Mouse (Mus musculus): ENCODE data around the gene Ppm1a.

Gene Ppm1a

GRCm38 (mm10) chr12:72757086-72757485 lies at the start of gene Ppm1a:
TSS of gene Ppm1a (plus strand) at chr12:72757455.
- 26% methylated on average over 4 of the region's 4 CpGs for WGBS

DNA sequence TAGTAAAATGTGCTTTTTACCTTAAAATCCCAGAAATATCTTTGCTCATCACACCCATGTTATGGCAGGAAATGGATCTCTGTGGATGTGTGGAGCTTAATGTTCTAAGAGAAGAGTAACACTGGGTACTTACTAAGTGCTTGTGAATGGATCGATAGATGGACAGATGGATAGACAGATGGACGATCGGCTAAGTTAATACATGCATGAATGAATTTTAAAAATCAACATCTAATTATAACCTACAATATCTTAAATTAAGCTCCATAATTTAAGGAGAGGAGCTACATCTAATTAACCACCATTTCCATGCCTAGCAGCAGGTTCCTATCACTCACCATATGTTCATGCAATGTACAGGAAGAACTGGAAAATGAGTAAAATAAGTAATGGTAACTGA lies 47.3 kb upstream of the Ppm1a start:
- WGBS: 53% methylated on average over 3 of the region's 3 CpGs

DNA sequence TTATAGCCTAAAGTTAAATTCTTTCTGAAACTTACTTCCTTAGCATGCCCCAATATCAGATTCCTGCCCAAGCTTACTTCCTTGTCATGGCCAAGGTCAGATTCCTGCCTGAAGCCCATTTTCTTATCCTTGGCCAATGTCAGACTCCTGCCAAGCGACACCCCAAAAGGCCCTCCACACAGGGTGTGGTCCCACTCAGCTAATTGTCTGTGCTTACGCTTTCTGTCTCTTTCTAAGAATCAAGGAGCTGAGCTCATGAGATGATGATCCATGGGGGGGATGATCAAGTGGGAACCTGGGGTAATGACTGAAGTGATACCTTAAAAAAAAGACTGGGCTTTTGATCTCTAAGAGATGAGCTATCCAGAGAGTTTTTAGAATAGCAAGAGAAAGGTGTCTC lies 42.4 kb upstream of the Ppm1a start:
- 89% methylated on average over 2 of the region's 2 CpGs for WGBS

- 97% methylated on average over 9 of the region's 9 CpGs for WGBS
Observed at GRCm38 (mm10) chr12:72715846-72716245, 41.4 kb upstream of the Ppm1a start.

- WGBS: 64% methylated on average over 2 of the region's 2 CpGs
Observed at GRCm38 (mm10) chr12:72719046-72719445, 38.2 kb upstream of the Ppm1a start.

- WGBS: 69% methylated on average over 11 of the region's 11 CpGs
Observed at GRCm38 (mm10) chr12:72719452-72720087, 37.7 kb upstream of the Ppm1a start.

DNA sequence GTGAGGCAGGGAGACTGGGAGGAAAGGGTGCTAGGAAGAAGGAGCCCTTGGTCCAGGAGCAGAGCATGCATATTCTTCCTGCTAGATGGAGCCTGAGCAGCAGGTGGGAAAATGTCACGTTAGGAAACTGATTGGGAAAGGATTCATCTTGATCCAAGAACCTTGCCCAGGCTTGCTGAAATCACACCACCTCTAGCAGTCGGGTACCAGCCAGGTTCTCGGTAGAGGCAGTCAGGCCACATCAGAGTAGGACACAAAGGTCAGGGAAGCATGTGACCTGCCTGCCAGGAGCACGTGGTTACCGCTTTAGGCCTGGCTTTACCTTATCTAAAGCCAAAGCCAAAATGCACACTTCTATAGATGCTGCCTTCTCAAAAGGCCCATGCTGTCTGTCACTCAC lies 35.5 kb upstream of the Ppm1a start:
- 89% methylated on average over 5 of the region's 5 CpGs for WGBS

GRCm38 (mm10) chr12:72723965-72724364 lies 33.3 kb upstream of the Ppm1a start:
- 65% methylated on average over 3 of the region's 3 CpGs for WGBS

- 88% methylated on average over 8 of the region's 8 CpGs for WGBS
Observed at GRCm38 (mm10) chr12:72727021-72727420, 30.2 kb upstream of the Ppm1a start.

- 73% methylated on average over 5 of the region's 5 CpGs for WGBS
Observed at GRCm38 (mm10) chr12:72727611-72728010, 29.6 kb upstream of the Ppm1a start.

DNA sequence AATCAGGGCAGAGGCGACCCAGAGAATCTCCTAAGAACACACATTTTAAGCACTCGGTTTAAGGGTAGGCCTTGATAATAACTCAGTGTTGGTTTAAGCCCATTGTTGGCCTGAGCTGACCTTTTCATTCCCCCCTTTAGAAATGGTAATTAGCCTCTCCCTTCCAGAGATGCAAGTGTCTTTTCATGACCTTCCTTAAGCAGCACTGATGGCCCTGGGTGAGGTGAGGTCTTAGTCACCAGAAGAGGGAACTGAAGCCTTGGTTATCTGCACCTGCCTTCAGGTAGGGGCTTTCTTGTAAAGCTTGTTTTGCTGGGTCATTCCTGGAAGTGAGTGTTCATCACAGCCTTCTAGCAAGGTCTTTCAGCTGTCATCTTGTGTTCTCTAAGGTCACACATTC lies 23.1 kb upstream of the Ppm1a start:
- 71% methylated on average over 2 of the region's 2 CpGs for WGBS

- WGBS: 65% methylated on average over 6 of the region's 6 CpGs
Observed at GRCm38 (mm10) chr12:72741176-72741575, 16.1 kb upstream of the Ppm1a start.

DNA sequence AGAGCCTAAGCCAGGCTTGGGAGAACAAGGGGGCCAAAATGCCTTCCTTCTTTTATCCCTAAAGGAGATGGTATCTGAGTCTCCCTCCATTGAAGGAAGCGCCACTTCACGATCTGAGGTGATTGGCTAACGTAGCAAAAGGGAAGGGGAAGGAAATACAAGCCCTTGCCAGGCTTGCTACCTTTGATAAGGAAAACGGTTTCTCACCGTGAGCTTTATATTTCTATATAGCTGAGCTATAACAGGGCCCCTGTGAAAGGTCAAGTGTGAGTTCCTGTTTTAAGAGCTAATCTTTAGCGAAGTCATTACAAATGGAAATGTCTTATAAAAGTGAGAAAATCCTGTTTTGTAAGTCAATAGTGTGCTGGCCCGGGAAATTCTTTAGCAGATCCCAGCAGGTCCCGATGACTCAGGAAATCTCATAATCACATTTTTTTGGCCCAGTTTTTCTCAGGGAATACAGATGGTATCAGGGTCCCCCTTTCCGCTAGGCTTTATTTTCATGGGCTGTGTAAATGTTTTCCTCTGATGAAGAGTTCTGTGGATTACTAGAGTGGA lies 12.4 kb upstream of the Ppm1a start:
- 54% methylated on average over 9 of the region's 9 CpGs for WGBS

DNA sequence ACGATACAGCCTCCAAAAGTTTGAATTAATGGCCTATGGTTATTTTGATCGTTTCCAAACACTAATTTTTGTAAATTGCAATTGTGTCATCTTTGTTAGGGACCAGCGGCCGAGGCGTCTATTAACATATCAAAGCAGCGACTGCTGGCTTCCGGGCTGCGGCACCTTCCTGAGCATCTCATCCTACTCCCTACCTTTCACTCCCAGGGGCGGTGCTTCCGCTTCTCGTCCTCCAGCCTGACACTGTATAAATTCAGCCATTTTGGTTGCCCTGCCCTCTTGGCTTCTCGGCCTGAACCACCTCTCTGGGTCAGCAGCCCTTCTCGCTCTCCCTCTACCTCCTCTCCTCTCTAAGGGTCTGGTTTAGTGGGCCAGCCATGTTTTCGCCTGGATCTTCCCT lies 11.8 kb upstream of the Ppm1a start:
- WGBS: 66% methylated on average over 14 of the region's 14 CpGs

DNA sequence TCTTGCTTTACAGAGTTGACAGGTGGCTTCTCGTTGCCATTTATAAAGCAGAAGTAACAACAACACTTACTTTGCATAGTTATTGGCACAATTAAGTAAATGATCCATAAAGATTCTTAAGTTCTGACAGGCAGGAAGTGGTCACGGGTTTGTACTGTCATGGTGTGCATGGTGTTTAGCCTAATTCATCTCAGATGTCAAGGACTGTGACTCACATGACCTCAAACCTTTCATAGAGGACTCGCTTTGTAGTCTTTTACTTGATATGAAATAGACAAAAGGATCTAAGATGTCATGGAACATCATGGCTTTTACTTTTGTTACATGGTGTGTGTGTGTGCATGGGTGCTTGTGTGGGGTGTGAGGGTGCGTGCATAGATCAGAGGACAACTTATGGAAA lies 8.9 kb upstream of the Ppm1a start:
- 86% methylated on average over 4 of the region's 4 CpGs for WGBS

DNA sequence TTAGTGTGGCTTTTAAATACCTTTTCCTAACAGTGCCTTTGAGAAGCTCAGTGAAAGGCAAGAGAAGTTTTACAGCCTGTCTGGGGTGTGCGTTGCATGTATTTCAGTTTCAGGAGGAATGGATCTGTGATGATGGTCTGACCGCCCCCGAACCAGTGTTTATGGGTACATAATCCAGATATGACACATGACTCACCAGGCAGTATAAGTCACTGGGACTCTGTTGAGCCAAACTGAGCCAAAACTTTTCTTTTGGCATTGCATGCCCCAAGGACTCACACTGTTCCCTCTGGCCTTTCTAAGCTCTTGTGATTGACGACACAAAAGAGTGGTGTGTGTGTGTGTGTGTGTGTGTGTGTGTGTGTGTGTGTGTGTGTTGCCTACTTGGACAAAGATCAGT lies 8.4 kb upstream of the Ppm1a start:
- 81% methylated on average over 4 of the region's 4 CpGs for WGBS

DNA sequence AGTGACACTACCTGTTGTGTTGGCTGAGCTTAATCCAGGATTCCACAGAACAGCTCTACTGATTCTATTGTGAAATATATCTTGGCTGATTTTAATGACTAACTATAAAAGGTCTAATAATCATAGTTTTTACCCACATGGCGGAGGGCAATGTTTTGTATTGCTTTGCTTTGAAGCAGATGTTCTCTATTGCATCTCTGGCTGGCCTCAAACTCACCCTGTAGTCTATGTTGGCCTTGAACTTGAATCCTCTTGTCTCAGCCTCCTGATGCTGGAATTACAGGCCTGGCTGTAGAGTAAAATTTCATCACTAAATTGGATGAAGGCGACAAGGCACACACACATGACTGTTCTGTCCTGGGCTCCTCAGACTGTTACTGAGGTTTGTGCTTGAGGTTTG lies 7.8 kb upstream of the Ppm1a start:
- WGBS: 95% methylated on average over 2 of the region's 2 CpGs

GRCm38 (mm10) chr12:72750016-72750415 lies 7.2 kb upstream of the Ppm1a start:
- WGBS: 35% methylated on average over 5 of the region's 5 CpGs

- 79% methylated on average over 2 of the region's 2 CpGs for WGBS
Observed at GRCm38 (mm10) chr12:72750606-72751005, 6.6 kb upstream of the Ppm1a start.

DNA sequence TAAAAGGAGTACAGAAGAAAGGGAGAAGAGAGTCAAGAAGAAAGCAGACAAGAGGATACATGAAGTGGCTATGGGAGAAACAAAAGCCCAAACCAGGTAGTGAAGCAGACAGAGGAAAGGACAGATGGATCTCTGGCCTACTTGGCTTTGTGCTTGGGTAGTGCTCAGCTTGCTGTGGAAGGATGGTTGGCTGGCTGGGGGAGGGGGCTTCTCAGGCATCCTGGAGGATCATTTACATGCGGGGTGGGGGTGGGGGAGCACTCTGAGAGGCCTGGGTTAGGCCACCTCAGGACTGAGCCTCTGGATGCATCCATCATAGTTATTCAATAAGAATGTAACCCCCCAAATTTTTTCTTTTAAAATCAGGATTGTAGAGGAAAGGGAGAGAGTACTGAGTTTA lies 341 bp downstream of the Ppm1a start:
- WGBS: 20% methylated on average over 1 of the region's 1 CpGs

GRCm38 (mm10) chr12:72759956-72760355 lies 2.7 kb downstream of the Ppm1a start:
- WGBS: 5% methylated on average over 7 of the region's 7 CpGs

GRCm38 (mm10) chr12:72760376-72761229 lies 3.3 kb downstream of the Ppm1a start:
- under 1% methylated on average over 72 of the region's 78 CpGs for whole genome bisulfite sequencing

GRCm38 (mm10) chr12:72761230-72761648 lies 4.0 kb downstream of the Ppm1a start:
- WGBS: 0% methylated on average over 70 of the region's 71 CpGs

All from cerebral cortex, adult 2 months (tissue).